Mouse (Mus musculus): ENCODE measurements at regions not wholly inside any gene's neighbourhood (a gene's known extent, or its start where the extent isn't known, plus 50 kb on each side); places are given as distances from the start of the nearest gene placed in this dataset.

DNA sequence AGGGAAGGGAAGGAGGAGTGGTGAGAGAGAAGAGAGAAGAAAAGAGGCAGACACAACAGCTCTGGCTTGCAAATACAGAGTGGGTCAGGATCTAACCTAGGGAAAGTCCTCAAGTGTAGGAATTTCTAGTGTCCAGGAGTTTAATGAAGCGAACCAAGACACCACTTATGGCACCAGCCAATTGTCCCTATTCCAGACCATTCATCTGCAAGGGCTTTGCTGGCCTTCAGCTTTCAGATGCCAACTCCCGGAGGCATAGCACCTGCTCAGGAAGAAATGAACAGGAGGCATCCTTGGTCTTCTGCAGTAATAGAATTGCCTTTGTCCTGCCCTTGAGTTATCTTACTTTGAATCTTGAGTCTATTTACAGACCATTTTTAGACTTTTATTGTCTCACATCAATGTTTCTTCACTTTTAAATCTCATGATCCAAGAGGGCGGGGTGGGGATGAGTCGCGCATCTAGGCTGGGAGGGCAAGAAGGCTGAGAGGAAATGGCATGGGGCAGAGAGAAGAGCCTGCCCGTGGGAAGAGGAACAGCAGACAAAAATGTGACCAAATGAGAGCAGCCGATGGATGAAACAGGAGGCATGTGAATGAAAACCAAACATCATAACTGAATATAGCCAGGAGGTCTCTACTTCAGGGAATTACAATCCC, 190.1 kb upstream of the Hmga2 start:
- DNase-seq (ENCODE audit: low spot score), result no peak

GRCm38 (mm10) chr10:120665670-120666069, 189.4 kb upstream of the Hmga2 start:
- DNase-seq (ENCODE audit: low spot score), result no peak

- no peak for DNase-seq (ENCODE audit: low spot score)
Observed at GRCm38 (mm10) chr10:120664419-120664818, 188.2 kb upstream of the Hmga2 start.

- DNase-seq (ENCODE audit: low spot score), result no peak
Observed at GRCm38 (mm10) chr10:120663396-120663795, 187.1 kb upstream of the Hmga2 start.

DNA sequence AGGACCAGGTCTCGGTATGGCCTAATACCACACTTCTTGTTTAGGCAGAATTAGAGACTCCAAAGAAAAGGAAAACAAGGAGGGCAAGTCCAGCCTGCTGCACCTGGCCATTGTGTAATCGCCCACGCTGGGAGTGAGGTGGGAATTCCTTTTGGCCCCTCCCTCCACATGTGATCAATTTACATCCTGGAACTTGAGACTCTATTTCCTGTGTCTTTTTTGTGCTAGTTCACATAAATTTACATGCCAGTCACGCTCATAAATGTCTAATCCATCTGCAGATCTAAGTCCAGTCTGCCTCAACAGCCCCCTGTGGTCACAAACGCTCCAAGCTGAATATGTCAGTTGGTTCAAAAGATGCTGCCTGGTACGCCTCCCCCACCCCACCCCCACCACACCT, 184.2 kb upstream of the Hmga2 start:
- no peak for DNase-seq (ENCODE audit: low spot score)

- DNase-seq (ENCODE audit: low spot score), result peak; percentile 54
Observed at GRCm38 (mm10) chr10:120655238-120655931, 179.1 kb upstream of the Hmga2 start.

- DNase-seq (ENCODE audit: low spot score), result no peak
Observed at GRCm38 (mm10) chr10:120652525-120653215, 176.4 kb upstream of the Hmga2 start.

- no peak for DNase-seq (ENCODE audit: low spot score)
Observed at GRCm38 (mm10) chr10:120651845-120652244, 175.6 kb upstream of the Hmga2 start.

DNA sequence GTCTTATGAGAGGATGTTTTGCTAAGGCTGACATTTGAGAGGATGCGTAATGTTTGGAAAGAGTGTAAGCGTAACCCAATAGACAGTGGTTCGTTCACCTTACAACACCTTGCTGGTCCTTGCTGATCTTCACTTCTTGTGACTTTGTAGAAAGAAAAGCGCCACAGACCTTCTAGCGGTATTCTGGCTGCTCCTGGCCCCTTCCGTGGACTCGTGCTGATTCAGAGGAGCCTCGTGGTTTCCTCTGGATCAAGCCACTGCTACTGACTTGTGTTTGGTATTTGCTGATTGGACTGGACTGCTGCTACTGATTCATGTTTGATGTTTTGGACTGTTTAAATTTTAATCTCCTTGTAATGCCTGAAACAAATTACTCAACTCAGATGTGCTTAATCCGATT, 174.1 kb upstream of the Hmga2 start:
- DNase-seq (ENCODE audit: low spot score), result no peak

DNA sequence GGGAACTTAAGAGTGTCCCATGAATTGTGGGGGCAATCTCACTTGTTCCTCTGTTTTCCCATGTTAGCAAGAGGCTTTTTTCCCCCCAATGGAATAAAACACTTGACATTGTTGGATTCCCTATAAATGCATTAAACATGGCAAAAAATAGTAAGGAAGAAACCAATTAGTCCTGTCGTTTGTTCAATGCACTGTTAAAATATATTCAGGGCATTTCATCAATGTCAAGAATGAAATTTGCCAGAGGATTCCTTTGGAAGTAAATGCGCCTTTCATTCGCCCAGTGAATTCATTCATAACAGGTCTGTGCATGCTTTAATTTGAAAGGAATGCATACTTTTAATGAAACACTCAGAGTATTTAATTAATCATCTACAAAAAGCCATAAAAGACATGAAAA, 172.5 kb upstream of the Hmga2 start:
- no peak for DNase-seq (ENCODE audit: low spot score)

- no peak for DNase-seq (ENCODE audit: low spot score)
Observed at GRCm38 (mm10) chr10:120648031-120648430, 171.8 kb upstream of the Hmga2 start.

- no peak for DNase-seq (ENCODE audit: low spot score)
Observed at GRCm38 (mm10) chr10:120647323-120647722, 171.1 kb upstream of the Hmga2 start.

DNA sequence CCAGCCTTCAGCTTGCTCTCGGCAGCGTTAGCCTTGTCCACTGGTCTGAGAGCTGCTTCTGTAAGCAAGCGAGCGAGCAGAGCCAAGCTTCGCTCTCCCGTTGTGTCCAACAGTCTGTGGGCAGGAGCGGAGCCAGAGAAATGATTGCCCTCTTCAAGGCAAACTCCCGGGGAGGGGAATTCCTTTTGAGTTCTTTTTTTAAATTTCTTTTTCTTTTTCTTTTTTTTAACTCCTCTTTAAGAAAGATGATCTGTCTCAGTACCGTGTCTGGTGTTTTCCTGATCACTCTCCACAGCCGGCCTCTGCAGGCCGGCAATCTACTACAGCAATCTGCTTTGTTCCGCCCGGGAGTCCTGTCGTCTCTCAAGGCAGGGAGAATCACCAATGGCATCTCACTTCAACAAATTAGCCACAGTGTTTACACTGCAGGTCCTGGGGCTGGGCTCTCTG, 170.6 kb upstream of the Hmga2 start:
- peak; percentile 56 for DNase-seq (ENCODE audit: low spot score)

DNA sequence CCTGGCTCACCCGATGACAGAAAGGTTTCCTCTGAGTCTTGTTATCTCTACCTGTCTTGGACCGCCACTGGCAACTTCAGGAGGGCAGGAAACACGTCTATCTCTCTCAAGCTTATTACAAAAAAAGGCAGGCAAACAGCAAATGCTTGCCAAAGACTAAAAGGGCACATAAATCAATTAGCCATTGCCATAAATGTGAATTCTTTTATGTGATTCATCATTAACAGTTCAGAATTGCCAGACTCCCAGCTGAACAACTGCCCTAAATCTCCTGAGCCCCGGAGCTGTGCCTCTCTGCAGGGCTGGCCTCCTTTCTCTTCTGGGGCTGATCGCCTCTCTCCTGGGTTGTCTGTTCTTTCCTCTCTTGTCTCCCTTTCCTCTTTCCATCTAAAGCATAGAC, 164.6 kb upstream of the Hmga2 start:
- peak; percentile 56 for DNase-seq (ENCODE audit: low spot score)

- no peak for DNase-seq (ENCODE audit: low spot score)
Observed at GRCm38 (mm10) chr10:120638316-120638715, 162.0 kb upstream of the Hmga2 start.

GRCm38 (mm10) chr10:120635818-120636543, 159.7 kb upstream of the Hmga2 start:
- DNase-seq (ENCODE audit: low spot score), result peak; percentile 67

- DNase-seq (ENCODE audit: low spot score), result no peak
Observed at GRCm38 (mm10) chr10:120635194-120635593, 158.9 kb upstream of the Hmga2 start.

GRCm38 (mm10) chr10:120632071-120632470, 155.8 kb upstream of the Hmga2 start:
- DNase-seq (ENCODE audit: low spot score), result no peak

DNA sequence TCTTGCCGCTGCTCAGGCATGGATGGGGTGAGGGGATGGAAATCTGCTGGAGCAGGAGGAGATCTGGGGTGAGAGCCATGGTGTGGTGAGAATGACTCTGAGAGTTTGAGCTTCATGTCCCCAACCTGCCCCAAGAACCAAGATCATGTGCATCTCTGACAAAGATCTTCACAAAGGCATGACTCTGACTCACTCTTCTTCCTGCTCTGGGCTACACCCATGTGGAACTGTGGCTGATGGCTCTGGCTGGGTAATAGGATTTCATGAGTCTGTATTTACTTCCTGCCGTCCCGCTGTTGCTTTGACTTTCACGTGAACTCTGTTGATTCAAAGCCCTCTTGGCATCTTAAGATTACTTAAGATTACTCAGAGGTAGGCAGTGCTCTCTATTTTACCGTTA, 151.8 kb upstream of the Hmga2 start:
- peak; percentile 27 for DNase-seq (ENCODE audit: low spot score)

DNA sequence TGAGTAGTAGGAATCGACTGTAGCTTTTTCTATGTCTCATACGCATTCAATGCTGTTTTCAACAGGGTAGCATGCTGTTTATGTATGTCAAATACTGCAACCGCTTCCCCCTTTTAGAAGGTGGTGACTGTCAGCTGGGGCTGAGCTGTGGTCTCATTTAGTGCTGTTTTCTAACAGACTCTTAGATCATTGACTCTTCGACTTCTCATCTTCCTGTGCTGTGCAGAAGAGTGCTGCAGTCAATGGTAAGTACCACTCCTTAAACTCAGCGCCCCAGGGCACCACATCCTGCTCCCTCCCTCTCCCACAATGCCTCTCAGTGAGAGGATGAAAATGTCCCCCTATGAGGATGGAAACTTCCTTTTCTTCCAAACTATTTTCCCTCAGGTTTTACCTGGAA, 149.2 kb upstream of the Hmga2 start:
- no peak for DNase-seq (ENCODE audit: low spot score)

DNA sequence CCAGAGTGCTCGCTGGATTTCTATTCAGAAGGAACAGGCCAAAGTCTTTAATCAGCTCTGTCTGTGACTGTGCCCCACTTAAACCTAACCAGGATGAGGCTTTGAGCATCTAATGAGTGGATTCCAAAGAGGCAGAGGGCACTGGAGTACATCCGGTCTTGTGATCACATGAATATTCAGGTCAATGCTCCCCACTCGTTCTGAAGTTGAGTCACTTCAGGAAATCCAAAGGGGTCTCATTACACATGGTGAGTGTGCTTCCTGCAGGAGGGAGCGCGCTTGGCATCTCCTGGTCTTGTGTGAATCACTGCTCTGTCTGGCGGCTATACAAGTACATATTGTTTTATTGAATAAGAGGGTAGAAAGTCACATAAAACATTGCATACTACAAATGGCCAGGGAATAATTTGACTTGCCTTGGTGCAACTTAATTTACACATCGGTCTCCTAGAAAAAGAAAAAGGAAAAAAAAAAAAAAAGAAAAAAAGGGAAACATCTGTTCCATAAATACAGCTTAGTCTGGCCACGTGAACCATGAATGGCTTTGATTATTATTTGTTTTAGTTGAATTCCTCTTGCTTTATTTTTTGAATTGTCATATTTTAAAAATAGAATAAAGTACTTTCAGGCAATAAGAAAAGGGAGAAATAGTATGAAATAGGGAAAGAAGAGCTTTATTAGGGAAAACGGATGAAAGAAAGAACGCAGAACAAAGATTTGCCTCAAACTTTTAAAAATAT, 148.1 kb upstream of the Hmga2 start:
- no peak for DNase-seq (ENCODE audit: low spot score)

Data from MN1 (cell line).